Mouse (Mus musculus) thymus, adult 2 months (tissue): ENCODE measurements around the gene Slc39a11. TPM values are rescaled to one million over a fixed set of nuclear protein-coding genes. Genes with fewer than 3 reads are reported as not detected.
A peak's percentile ranks its signal among the peaks of the same experiment; 100 is the strongest.

Experiments used
- DNase-seq: peaks from one replicate; pipeline ENCODE4 v3.0.0; 2021
- H3K27ac ChIP-seq: fragments of 200-500 bp; 2 replicates; pipeline ENCODE4 v1.5.1; 2012; ENCODE audit warnings: low read length, control low read depth; ENCODE audit not compliant: control insufficient read depth, insufficient read depth
- H3K27me3 ChIP-seq: fragments of 200-500 bp; 2 replicates; pipeline ENCODE4 v1.6.1; 2012; ENCODE audit warnings: mild to moderate bottlenecking, low read length, moderate library complexity, mixed read lengths; ENCODE audit not compliant: control insufficient read depth, insufficient read depth
- H3K36me3 ChIP-seq: fragments of 200-500 bp; 2 replicates; pipeline ENCODE4 v1.6.1; 2012; ENCODE audit warnings: mild to moderate bottlenecking, low read length, moderate library complexity; ENCODE audit not compliant: control insufficient read depth, insufficient read depth
- H3K4me1 ChIP-seq: fragments of 200-500 bp; replicated peaks from 2 replicates; pipeline ENCODE4 v1.6.1; 2012; ENCODE audit warnings: low read length; ENCODE audit not compliant: control insufficient read depth, insufficient read depth
- H3K4me3 ChIP-seq: fragments of 200-500 bp; 2 replicates; pipeline ENCODE4 v1.5.1; 2012; ENCODE audit warnings: mild to moderate bottlenecking, low read length, control low read depth, moderate library complexity; ENCODE audit not compliant: control insufficient read depth, insufficient read depth
- CTCF ChIP-seq: fragments of 200-500 bp; IDR thresholded peaks from 2 replicates; pipeline ENCODE4 v1.5.1; 2012; ENCODE audit warnings: mild to moderate bottlenecking, control low read depth, low read length, moderate library complexity, borderline replicate concordance; ENCODE audit not compliant: control insufficient read depth, poor library complexity, insufficient read depth; ENCODE audit errors: extremely low read depth
- POLR2A ChIP-seq: fragments of 200-500 bp; IDR thresholded peaks from 2 replicates; pipeline ENCODE4 v1.6.1; 2012; ENCODE audit warnings: mild to moderate bottlenecking, low read length, control low read depth, moderate library complexity; ENCODE audit not compliant: control insufficient read depth, poor library complexity, insufficient read depth; ENCODE audit errors: extremely low read depth
- WGBS: fragments of 180-500 bp; shearing (Covaris S2); methylation state at CpG from one replicate; pipeline ENCODE4 v1.1.7; 2018; 5-methylcytosine and 5-hydroxymethylcytosine counted together
- polyA plus RNA-seq: library from polyadenylated mRNA; depleted of rRNA; stranded (reverse); fragments of >200 nt; gene quantifications from 2 replicates; pipeline ENCODE4 v1.2.3, GENCODE M21; 2012

The Slc39a11 gene
- polyA plus RNA-seq, 1 experiment: 18.0 TPM

DNA sequence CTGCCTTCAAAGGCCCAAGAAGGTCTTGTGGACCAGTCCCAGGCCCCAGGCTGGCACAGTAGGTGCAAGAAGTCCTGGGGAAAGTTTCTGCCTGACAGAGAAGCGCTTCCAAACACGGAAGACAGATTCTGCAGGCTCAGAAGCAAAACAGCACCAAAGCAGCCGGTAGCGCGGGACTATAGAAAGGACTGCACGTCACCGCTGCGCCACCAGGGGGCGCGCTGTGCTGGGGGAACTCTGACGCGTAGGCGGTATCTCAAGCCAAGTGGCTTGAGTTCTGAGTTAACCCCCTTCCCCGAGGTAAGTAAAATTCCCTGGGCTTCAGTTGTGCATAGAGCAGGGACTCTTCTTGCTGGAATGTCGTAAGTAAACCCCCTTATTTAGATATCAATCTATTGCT is 1.7 kb downstream of the Slc39a11 start:
- DNase-seq: peak; percentile 87
- peaks cover 14% of the 10 kb centered on the region for H3K36me3 ChIP-seq
- 4% methylated on average over 15 of the region's 15 CpGs for WGBS
- no peak overlapping the region for H3K4me3 ChIP-seq
- H3K27ac ChIP-seq: no peak overlapping the region
- H3K4me1 ChIP-seq: peaks cover 14% of the 10 kb centered on the region
- TF ChIP-seq POLR2A (no peak), CTCF (peak; percentile 99)
- no peaks in the 10 kb centered on the region for H3K27me3 ChIP-seq

DNA sequence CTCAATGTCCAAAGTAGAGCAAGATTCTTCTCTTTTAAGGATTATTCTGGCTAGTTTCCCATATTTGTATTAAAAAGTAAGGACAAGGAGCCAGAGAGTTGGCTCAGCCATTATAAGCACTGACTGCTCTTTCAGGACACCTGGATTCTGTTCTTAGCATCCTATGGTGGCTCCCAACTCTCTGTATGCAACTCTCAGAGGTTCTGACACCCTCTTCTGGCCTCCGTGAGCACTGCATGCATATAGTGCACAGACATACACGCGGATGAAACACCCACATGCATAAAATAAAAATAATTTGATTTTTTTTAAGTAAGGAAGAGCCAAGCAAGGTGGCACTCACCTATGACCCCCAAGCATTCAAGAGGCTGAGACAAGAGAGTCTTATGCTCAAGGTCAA is 4.7 kb downstream of the Slc39a11 start:
- peaks cover 12% of the 10 kb centered on the region for H3K4me1 ChIP-seq
- H3K27me3 ChIP-seq: no peaks in the 10 kb centered on the region
- WGBS: 96% methylated on average over 3 of the region's 3 CpGs
- H3K36me3 ChIP-seq: no peaks in the 10 kb centered on the region
- H3K4me3 ChIP-seq: no peak overlapping the region
- H3K27ac ChIP-seq: no peak overlapping the region
- DNase-seq: no peak
- TF ChIP-seq POLR2A (no peak), CTCF (no peak)

DNA sequence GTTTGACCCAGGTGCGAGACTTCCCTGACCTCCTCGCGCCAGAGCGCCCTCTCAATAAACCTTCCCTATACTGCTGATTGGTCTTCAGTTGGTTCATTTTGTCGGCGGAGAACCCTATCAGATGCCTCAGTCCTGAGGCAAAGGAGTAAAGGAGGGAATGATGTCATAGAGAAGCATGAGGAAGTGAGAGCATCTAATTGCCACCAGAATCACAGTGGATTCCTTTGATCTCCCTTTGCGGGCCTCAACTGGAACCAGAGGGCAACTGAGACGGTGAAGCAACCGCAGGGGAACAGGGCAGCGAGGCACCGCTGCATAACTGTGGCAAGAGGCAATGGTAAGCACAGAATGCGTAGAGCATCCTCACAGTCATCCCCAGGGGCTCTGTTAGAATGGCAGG is 11.2 kb downstream of the Slc39a11 start:
- H3K4me3 ChIP-seq: no peak overlapping the region
- TF ChIP-seq CTCF (no peak), POLR2A (no peak)
- H3K27ac ChIP-seq: no peak overlapping the region
- H3K36me3 ChIP-seq: no peaks in the 10 kb centered on the region
- H3K27me3 ChIP-seq: no peaks in the 10 kb centered on the region
- no peaks in the 10 kb centered on the region for H3K4me1 ChIP-seq
- no peak for DNase-seq
- WGBS: 69% methylated on average over 12 of the region's 12 CpGs

DNA sequence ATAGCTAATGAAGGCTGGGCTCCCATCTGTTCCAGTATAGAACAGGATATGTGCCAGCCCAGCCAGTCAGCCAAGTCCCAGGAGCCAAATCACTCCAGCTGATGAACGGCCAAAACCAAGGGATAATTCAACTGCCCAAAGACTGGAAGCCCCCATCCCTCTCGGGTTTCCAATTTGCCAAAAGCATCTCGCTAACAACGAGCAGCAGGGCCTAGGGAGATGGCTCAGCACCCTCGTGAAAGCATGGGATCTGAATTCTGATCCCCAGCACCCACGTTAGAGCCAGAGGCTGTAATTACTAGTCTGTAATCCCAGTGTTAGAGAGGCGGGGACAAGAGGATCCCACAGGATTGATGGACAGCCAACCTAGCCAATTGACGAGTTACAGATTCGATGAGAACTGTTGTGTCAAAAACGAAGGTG is 15.2 kb downstream of the Slc39a11 start:
- 90% methylated on average over 10 of the region's 10 CpGs for WGBS
- Histone ChIP-seq H3K27ac (no peak overlapping the region), H3K4me1 (no peaks in the 10 kb centered on the region), H3K4me3 (no peak overlapping the region), H3K36me3 (no peaks in the 10 kb centered on the region), H3K27me3 (no peaks in the 10 kb centered on the region)
- TF ChIP-seq POLR2A: no peak
- no peak for TF ChIP-seq CTCF
- no peak for DNase-seq

DNA sequence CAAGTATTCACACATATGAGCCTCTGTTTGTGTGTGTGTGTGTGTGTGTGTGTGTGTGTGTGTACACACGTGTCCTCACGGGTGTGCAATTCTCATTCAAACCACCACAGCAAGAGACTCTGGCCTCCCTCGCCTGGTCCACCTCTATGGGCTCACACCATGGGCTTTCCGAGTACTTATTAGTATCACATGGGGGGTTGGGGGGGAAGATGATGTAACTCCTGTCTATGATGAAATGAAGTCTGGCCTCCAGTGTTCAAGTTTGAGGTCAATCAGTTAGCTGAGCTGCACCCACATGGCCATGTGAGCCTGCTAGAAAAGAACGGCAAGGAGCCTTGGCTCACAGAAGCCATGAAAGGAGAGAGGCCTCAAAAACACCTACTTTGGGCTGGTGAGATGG is 16.5 kb downstream of the Slc39a11 start:
- no peak overlapping the region for H3K27ac ChIP-seq
- H3K27me3 ChIP-seq: no peaks in the 10 kb centered on the region
- no peak overlapping the region for H3K4me3 ChIP-seq
- WGBS: 98% methylated on average over 5 of the region's 5 CpGs
- no peaks in the 10 kb centered on the region for H3K4me1 ChIP-seq
- DNase-seq: no peak
- TF ChIP-seq POLR2A (no peak), CTCF (no peak)
- no peaks in the 10 kb centered on the region for H3K36me3 ChIP-seq

DNA sequence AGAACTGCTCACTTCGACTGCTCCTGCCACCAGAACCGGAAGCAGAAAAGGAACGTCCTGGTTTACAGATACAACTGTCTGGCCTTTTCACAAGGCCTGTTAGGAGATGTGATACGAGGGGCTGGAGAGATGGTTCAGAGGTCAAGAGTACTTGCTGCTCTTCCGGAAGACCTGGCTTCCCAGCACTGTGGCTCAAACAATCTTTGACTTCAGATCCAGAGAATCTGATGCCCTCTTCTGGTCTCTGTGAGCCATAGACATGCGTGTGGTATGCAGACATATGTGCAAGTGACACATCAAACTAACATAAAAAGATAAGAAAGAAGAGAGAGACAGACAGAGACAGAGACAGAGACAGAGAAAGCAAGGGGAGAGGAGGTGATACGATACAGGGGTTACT is 17.6 kb downstream of the Slc39a11 start:
- DNase-seq: no peak
- WGBS: 95% methylated on average over 7 of the region's 7 CpGs
- no peak overlapping the region for H3K27ac ChIP-seq
- H3K4me1 ChIP-seq: no peaks in the 10 kb centered on the region
- H3K27me3 ChIP-seq: no peaks in the 10 kb centered on the region
- H3K4me3 ChIP-seq: no peak overlapping the region
- H3K36me3 ChIP-seq: no peaks in the 10 kb centered on the region
- TF ChIP-seq CTCF (no peak), POLR2A (no peak)

DNA sequence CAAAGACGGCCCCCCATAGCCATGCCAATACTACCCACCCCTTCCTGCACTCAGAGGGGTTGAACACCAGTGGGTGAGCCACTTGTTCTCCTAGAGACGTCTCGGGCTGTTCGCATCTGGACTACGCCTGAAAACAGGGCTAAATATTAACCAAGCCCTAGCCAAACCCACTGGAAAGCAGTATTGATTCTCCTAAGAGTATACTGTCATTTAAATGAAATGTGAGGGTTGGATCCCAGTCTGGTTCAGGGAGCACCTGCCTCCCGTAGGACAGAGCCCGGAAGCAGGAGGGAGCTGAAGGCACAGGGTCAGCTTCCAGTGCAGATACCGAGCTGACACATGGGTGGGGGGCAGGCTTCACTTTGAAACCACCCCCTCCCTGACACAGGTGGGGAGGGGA is 18.0 kb downstream of the Slc39a11 start:
- no peak overlapping the region for H3K27ac ChIP-seq
- TF ChIP-seq POLR2A: no peak
- TF ChIP-seq CTCF: no peak
- WGBS: 93% methylated on average over 8 of the region's 8 CpGs
- no peaks in the 10 kb centered on the region for H3K4me1 ChIP-seq
- no peak overlapping the region for H3K4me3 ChIP-seq
- DNase-seq: no peak
- no peaks in the 10 kb centered on the region for H3K36me3 ChIP-seq
- H3K27me3 ChIP-seq: no peaks in the 10 kb centered on the region
